Mouse (Mus musculus) megakaryocyte-erythroid progenitor cell, adult 5-6 weeks (primary cell): ENCODE data around the gene Klhl32. TPM values are rescaled to one million over a fixed set of nuclear protein-coding genes. Genes with fewer than 3 reads are reported as not detected.
"Not testable (repeated sequence)": the region's sequence is repeated elsewhere in the genome, so short reads cannot be mapped to it uniquely, and the experiment has no call there.

ENCODE experiments used
- ATAC-seq: replicated peaks from 2 replicates; pipeline ENCODE4 v1.8.0; 2016; ENCODE audit warnings: mild to moderate bottlenecking, inconsistent platforms; ENCODE audit not compliant: severe bottlenecking, poor library complexity, low FRiP score, low TSS enrichment
- total RNA-seq, 2 experiments: library from RNA; stranded (forward) in 1 of 2; stranded (reverse) in 1 of 2; fragments of 200-1000, 215-1000 nt in 1 of 2; fragments of >200 nt in 1 of 2; fragmentation: Nextera tagmentation in 1 of 2; gene quantifications; 2 replicates each; pipeline ENCODE4 v1.2.3; 2014 to 2017

Gene Klhl32
- not detected in 2 replicates for total RNA-seq (2014; fragmentation: Nextera tagmentation)
- not detected in 2 replicates for total RNA-seq (2017)

- ATAC-seq, result no peak
Measured at GRCm38 (mm10) chr4:24850401-24851325, at the start of gene Klhl32. TSS of gene Klhl32 (minus strand) at chr4:24851124.

- ATAC-seq, result no peak
Measured at GRCm38 (mm10) chr4:24899146-24899545, 48.2 kb upstream of the Klhl32 start.

GRCm38 (mm10) chr4:24898636-24899035 lies 47.7 kb upstream of the Klhl32 start:
- no peak for ATAC-seq

GRCm38 (mm10) chr4:24897851-24898515 lies 47.1 kb upstream of the Klhl32 start, which contains the start of gene Ndufaf4:
TSS of gene Ndufaf4 (plus strand) at chr4:24898083.
- ATAC-seq, result peak; percentile 95

- 0 out of 2 replicates have a peak, but pooled peaks have one; percentile 42 for ATAC-seq
Measured at GRCm38 (mm10) chr4:24897351-24897750, 46.4 kb upstream of the Klhl32 start.

GRCm38 (mm10) chr4:24896829-24897228 lies 45.9 kb upstream of the Klhl32 start:
- 0 out of 2 replicates have a peak, but pooled peaks have one; percentile 49 for ATAC-seq

GRCm38 (mm10) chr4:24894625-24895024 lies 43.7 kb upstream of the Klhl32 start:
- ATAC-seq, result no peak

GRCm38 (mm10) chr4:24892293-24892692 lies 41.4 kb upstream of the Klhl32 start:
- not testable (repeated sequence) for ATAC-seq

GRCm38 (mm10) chr4:24889386-24889785 lies 38.5 kb upstream of the Klhl32 start:
- not testable (repeated sequence) for ATAC-seq

- ATAC-seq, result no peak
Measured at GRCm38 (mm10) chr4:24869230-24869629, 18.3 kb upstream of the Klhl32 start.

- no peak for ATAC-seq
Measured at GRCm38 (mm10) chr4:24865691-24866090, 14.8 kb upstream of the Klhl32 start.

- ATAC-seq, result no peak
Measured at GRCm38 (mm10) chr4:24847406-24847805, 3.5 kb downstream of the Klhl32 start.

- ATAC-seq, result no peak
Measured at GRCm38 (mm10) chr4:24845546-24845945, 5.4 kb downstream of the Klhl32 start.

- no peak for ATAC-seq
Measured at GRCm38 (mm10) chr4:24838567-24838966, 12.4 kb downstream of the Klhl32 start.

GRCm38 (mm10) chr4:24835555-24835954 lies 15.4 kb downstream of the Klhl32 start:
- no peak for ATAC-seq

- no peak for ATAC-seq
Measured at GRCm38 (mm10) chr4:24808316-24808715, 42.6 kb downstream of the Klhl32 start.

GRCm38 (mm10) chr4:24801881-24802280 lies 49.0 kb downstream of the Klhl32 start:
- no peak for ATAC-seq

- ATAC-seq, result no peak
Measured at GRCm38 (mm10) chr4:24801343-24801742, 49.6 kb downstream of the Klhl32 start.

GRCm38 (mm10) chr4:24800345-24800936 lies 50.5 kb downstream of the Klhl32 start:
- ATAC-seq, result no peak

- no peak for ATAC-seq
Measured at GRCm38 (mm10) chr4:24799037-24799436, 51.9 kb downstream of the Klhl32 start.
